Mouse (Mus musculus) WW6 (cell line): ENCODE measurements around the gene Serpinb1a.
"Not testable (repeated sequence)": the region's sequence is repeated elsewhere in the genome, so short reads cannot be mapped to it uniquely, and the experiment has no call there.

Experiments used
- DNase-seq: peaks from one replicate; pipeline ENCODE4 v3.0.0-alpha.2; 2013; ENCODE audit warnings: low read depth, low spot score

Serpinb1a gene

GRCm38 (mm10) chr13:32850668-32851404 lies at the start of gene Serpinb1a:
Gene Serpinb1a, minus strand, starts transcription at chr13:32851185.
- peak; percentile 31 for DNase-seq

DNA sequence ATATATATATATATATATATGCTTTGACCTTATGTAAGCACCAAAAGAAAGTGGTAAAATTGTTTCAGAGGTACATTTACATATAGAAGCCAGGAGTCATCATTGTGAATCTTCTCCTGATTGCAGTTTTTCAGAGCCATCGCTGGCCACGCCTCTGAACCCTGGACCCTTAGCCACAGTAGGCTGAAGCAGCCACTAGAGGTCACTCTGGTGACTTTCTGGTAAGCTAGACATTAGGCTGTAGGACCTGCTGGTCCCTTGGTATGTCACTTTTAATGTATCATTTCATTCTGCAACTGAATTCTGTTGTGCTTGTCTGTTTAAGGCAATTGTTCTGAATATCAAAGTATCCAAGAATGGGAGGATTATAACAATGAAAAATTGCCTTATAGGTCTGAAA lies 49.7 kb upstream of the Serpinb1a start:
- DNase-seq = peak; percentile 5

DNA sequence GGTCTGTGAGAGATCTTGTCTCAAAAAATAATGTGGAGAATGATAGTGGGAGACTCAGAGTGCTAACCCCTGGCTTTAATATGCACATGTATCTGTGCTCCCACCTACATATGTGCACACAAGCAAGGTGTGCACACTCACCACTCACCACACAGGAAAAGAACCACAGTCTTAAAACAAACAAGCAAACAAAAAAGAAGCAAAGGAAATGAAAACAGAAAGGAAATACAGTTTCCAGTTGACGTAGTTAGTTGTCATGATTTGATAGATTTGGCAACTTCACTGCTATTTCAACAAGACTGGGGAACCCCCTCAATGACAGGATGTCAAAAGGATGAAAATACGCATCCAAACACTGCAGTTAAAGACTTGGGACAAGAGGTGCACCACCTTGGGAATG lies 48.1 kb upstream of the Serpinb1a start:
- not testable (repeated sequence) for DNase-seq

- DNase-seq = no peak
Measured at GRCm38 (mm10) chr13:32898111-32898510, 47.1 kb upstream of the Serpinb1a start, which contains the start of gene Serpinb1c. Gene Serpinb1c, minus strand, starts transcription at chr13:32898211.

- DNase-seq = no peak
Measured at GRCm38 (mm10) chr13:32896931-32897330, 45.9 kb upstream of the Serpinb1a start.

- DNase-seq = no peak
Measured at GRCm38 (mm10) chr13:32884755-32885154, 33.8 kb upstream of the Serpinb1a start.

DNA sequence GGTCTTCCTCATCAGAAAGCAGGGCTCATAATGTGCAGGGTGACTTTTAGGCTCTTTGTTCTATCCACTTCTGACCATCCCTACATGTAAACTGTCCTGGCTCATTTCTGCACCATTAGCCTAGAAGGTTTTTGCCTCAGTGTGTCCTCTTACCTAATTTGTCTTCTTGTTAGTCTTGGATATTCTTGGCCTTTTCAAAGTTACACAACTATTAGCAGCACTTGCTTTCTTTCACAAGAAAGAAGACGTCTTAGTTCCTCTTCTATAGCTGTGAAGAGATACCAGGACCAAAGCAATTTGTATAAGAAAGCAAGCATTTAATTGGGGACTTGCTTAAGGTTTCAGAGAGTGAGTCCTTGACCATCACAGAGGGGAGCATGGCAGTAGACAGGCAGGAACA lies 22.9 kb upstream of the Serpinb1a start:
- DNase-seq = no peak

- DNase-seq = no peak
Measured at GRCm38 (mm10) chr13:32868843-32869242, 17.9 kb upstream of the Serpinb1a start.

- DNase-seq = not testable (repeated sequence)
Measured at GRCm38 (mm10) chr13:32868233-32868632, 17.2 kb upstream of the Serpinb1a start.

DNA sequence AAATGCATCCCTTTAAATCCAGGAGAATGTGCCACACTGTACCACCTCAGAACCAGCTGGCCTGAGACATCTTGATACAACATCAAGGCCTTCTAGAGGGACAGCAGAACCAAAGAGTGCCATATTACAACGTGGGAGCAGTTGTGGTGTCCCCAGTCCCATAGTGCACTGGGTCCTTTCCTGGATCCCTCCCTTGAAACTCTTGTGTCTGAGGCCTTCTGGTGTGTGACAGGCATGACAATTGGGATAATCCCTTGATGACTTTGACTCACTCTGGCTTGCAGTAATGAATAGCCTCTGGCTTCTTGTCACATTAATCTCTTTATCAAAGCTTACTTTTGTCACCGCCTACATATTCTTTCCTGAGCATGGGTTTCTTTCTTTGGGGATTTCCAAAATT lies 16.0 kb upstream of the Serpinb1a start:
- DNase-seq = no peak

DNA sequence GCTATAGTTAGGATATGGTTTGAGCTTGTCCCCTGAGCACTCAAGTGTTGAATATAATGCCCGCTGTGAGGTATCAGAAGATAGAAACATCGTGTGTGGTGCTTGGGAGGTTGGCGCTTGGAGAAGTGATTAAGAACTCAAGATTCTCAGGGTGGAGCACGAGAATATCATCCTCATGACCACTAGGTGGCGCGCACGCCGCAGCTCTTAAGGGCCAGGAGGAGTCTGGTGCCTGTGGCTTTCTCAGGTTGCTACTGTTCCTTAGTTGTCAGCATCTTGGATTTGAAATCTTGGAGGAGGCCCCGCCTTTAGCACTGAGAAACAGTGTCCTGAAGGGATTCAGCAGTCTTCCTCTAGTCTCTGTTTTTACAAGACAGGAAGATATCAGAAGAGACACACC lies 15.5 kb upstream of the Serpinb1a start:
- DNase-seq = peak; percentile 40

- no peak for DNase-seq
Measured at GRCm38 (mm10) chr13:32865591-32865990, 14.6 kb upstream of the Serpinb1a start.

GRCm38 (mm10) chr13:32864529-32864928 lies 13.5 kb upstream of the Serpinb1a start:
- DNase-seq = not testable (repeated sequence)

- no peak for DNase-seq
Measured at GRCm38 (mm10) chr13:32863456-32863855, 12.5 kb upstream of the Serpinb1a start.

GRCm38 (mm10) chr13:32860821-32861220 lies 9.8 kb upstream of the Serpinb1a start:
- no peak for DNase-seq

DNA sequence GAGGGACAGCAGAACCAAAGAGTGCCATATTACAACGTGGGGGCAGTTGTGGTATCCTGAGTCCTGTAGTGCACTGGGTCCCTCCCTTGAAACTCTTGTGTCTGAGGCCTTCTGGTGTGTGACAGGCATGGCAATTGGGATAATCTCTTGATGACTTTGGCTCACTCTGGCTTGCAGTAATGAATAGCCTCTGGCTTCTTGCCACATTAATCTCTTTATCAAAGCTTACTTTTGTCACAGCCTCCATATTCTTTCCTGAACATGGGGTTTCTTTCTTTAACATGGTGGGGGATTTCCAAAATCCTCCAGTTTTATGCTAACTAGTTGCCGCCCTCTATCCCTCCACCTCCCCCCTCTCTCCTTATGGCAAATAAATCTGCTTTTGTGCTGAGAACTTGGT lies 2.1 kb upstream of the Serpinb1a start:
- DNase-seq = no peak

- no peak for DNase-seq
Measured at GRCm38 (mm10) chr13:32852539-32852938, 1.6 kb upstream of the Serpinb1a start.

DNA sequence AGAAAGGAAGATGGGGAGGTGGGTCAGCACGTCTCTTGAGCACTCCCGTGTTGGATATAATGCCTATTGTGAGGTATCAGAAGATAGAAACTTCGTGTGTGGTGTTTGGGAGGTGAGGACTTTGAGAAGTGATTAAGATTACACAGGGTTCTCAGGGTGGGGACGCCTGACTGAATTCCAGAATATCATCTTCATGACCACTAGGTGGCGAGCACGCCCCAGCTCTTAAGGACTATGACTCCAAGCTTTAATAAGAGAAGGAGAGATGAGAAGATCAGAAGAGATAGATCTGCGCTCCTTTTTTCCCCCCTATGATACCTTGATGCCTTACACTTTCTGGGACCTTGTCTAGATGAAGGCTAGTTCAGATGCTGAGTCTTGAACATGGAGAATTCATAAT lies 982 bp upstream of the Serpinb1a start:
- peak; percentile 40 for DNase-seq

GRCm38 (mm10) chr13:32850156-32850555 lies 829 bp downstream of the Serpinb1a start:
- DNase-seq = no peak

GRCm38 (mm10) chr13:32849531-32850123 lies 1.4 kb downstream of the Serpinb1a start:
- no peak for DNase-seq

- no peak for DNase-seq
Measured at GRCm38 (mm10) chr13:32849092-32849491, 1.9 kb downstream of the Serpinb1a start.

GRCm38 (mm10) chr13:32846221-32846620 lies 4.8 kb downstream of the Serpinb1a start:
- no peak for DNase-seq

DNA sequence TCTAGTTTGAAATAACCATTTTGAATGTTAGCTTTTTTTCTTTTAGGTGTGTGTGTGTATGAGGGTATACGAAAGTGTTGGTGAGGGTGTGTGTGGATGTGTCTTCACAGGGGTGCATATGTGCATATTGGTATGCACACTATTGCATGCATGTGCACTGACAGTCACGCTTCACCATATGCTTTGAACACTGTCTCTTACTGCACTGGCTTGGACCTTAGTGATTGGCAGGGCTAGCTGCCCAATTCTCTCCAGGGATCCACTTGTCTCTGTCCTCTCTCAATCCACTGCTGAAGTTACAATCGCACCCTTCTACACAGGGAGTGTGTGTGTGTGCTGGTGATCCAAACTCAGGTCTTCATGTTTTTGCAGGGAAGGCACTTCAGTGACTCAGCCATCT lies 9.6 kb downstream of the Serpinb1a start:
- no peak for DNase-seq
